Mouse (Mus musculus): ENCODE measurements around the gene Sp110.
"Not testable (repeated sequence)": the region's sequence is repeated elsewhere in the genome, so short reads cannot be mapped to it uniquely, and the experiment has no call there.

Gene Sp110

GRCm38 (mm10) chr1:85546442-85546841 is 52.2 kb downstream of the Sp110 start:
- DNase-seq (ENCODE audit: low spot score), result not testable (repeated sequence)

GRCm38 (mm10) chr1:85543818-85544217 is 54.8 kb downstream of the Sp110 start:
- DNase-seq (ENCODE audit: low spot score), result not testable (repeated sequence)

- DNase-seq (ENCODE audit: low spot score), result not testable (repeated sequence)
Observed at GRCm38 (mm10) chr1:85528451-85529110, 70.0 kb downstream of the Sp110 start.
